Mouse (Mus musculus): ENCODE data around the gene Mrpl16. TPM values are rescaled to one million over a fixed set of nuclear protein-coding genes. Genes with fewer than 3 reads are reported as not detected.

The Mrpl16 gene
- polyA plus RNA-seq, 2 experiments, result 30.3 to 50.7 TPM

GRCm38 (mm10) chr19:11810856-11811255 lies 40.7 kb downstream of the Mrpl16 start:
- 64% methylated on average over 1 of the region's 1 CpGs for WGBS
- H3K4me3 ChIP-seq (replicated peaks; ENCODE audit: low read length), result no peak overlapping the region
- no peaks in the 10 kb centered on the region for H3K4me1 ChIP-seq (ENCODE audit: control insufficient read depth, insufficient read depth, low read length)
- H3K4me2 ChIP-seq (replicated peaks; ENCODE audit: low read depth, low read length, severe bottlenecking), result no peak overlapping the region
- ATAC-seq (ENCODE audit: low FRiP score, low read depth) (no peak), DNase-seq (ENCODE audit: low spot score) (no peak)
- no peak for TF ChIP-seq POLR2A (IDR thresholded peaks at IDR 0.05; ENCODE audit: borderline replicate concordance, extremely low read depth, insufficient read depth, insufficient read length)
- no peaks in the 10 kb centered on the region for H3K9me3 ChIP-seq (ENCODE audit: control insufficient read depth, low read length)
- no peak overlapping the region for H3K9ac ChIP-seq (ENCODE audit: low read depth, low read length, severe bottlenecking)
- no peaks in the 10 kb centered on the region for H3K36me3 ChIP-seq (ENCODE audit: control insufficient read depth, insufficient read depth, low read length)
- no peak overlapping the region for H3K27ac ChIP-seq (replicated peaks; ENCODE audit: low read depth, low read length)
- H3K27me3 ChIP-seq (ENCODE audit: control insufficient read depth, insufficient read depth, low read length), result 0 out of 2 replicates have a peak, but pooled peaks cover 5% of the 10 kb centered on the region

- Histone ChIP-seq H3K4me2 (replicated peaks; ENCODE audit: low read depth, low read length, severe bottlenecking) (no peak overlapping the region), H3K4me1 (ENCODE audit: control insufficient read depth, insufficient read depth, low read length) (no peaks in the 10 kb centered on the region), H3K9ac (ENCODE audit: low read depth, low read length, severe bottlenecking) (no peak overlapping the region), H3K27me3 (ENCODE audit: control insufficient read depth, insufficient read depth, low read length) (peaks cover 13% of the 10 kb centered on the region; the same call in 1 of the 2 replicates), H3K36me3 (ENCODE audit: control insufficient read depth, insufficient read depth, low read length) (no peaks in the 10 kb centered on the region), H3K4me3 (replicated peaks; ENCODE audit: low read length) (no peak overlapping the region), H3K9me3 (ENCODE audit: control insufficient read depth, low read length) (no peaks in the 10 kb centered on the region), H3K27ac (replicated peaks; ENCODE audit: low read depth, low read length) (no peak overlapping the region)
- 72% methylated on average over 5 of the region's 5 CpGs for WGBS
- no peak for TF ChIP-seq POLR2A (IDR thresholded peaks at IDR 0.05; ENCODE audit: borderline replicate concordance, extremely low read depth, insufficient read depth, insufficient read length)
- ATAC-seq (ENCODE audit: low FRiP score, low read depth) (no peak), DNase-seq (ENCODE audit: low spot score) (no peak)
Observed at GRCm38 (mm10) chr19:11811688-11812365, 41.6 kb downstream of the Mrpl16 start.

- Histone ChIP-seq H3K27ac (replicated peaks; ENCODE audit: low read depth, low read length) (no peak overlapping the region), H3K4me2 (replicated peaks; ENCODE audit: low read depth, low read length, severe bottlenecking) (no peak overlapping the region), H3K4me3 (replicated peaks; ENCODE audit: low read length) (no peak overlapping the region), H3K9me3 (ENCODE audit: control insufficient read depth, low read length) (no peaks in the 10 kb centered on the region), H3K4me1 (ENCODE audit: control insufficient read depth, insufficient read depth, low read length) (no peaks in the 10 kb centered on the region), H3K9ac (ENCODE audit: low read depth, low read length, severe bottlenecking) (no peak overlapping the region), H3K36me3 (ENCODE audit: control insufficient read depth, insufficient read depth, low read length) (no peaks in the 10 kb centered on the region), H3K27me3 (ENCODE audit: control insufficient read depth, insufficient read depth, low read length) (peaks cover 26% of the 10 kb centered on the region)
- ATAC-seq (ENCODE audit: low FRiP score, low read depth) (no peak), DNase-seq (ENCODE audit: low spot score) (no peak)
- no peak for TF ChIP-seq POLR2A (IDR thresholded peaks at IDR 0.05; ENCODE audit: borderline replicate concordance, extremely low read depth, insufficient read depth, insufficient read length)
- 80% methylated on average over 4 of the region's 4 CpGs for WGBS
Observed at GRCm38 (mm10) chr19:11813136-11813535, 42.9 kb downstream of the Mrpl16 start.

- Histone ChIP-seq H3K27me3 (ENCODE audit: control insufficient read depth, insufficient read depth, low read length) (peaks cover 31% of the 10 kb centered on the region), H3K9me3 (ENCODE audit: control insufficient read depth, low read length) (no peaks in the 10 kb centered on the region), H3K36me3 (ENCODE audit: control insufficient read depth, insufficient read depth, low read length) (no peaks in the 10 kb centered on the region), H3K4me1 (ENCODE audit: control insufficient read depth, insufficient read depth, low read length) (no peaks in the 10 kb centered on the region), H3K27ac (replicated peaks; ENCODE audit: low read depth, low read length) (no peak overlapping the region), H3K4me2 (replicated peaks; ENCODE audit: low read depth, low read length, severe bottlenecking) (no peak overlapping the region), H3K9ac (ENCODE audit: low read depth, low read length, severe bottlenecking) (no peak overlapping the region), H3K4me3 (replicated peaks; ENCODE audit: low read length) (no peak overlapping the region)
- DNase-seq (ENCODE audit: low spot score), result no peak
- WGBS, result 9% methylated on average over 8 of the region's 8 CpGs
- ATAC-seq (ENCODE audit: low FRiP score, low read depth), result no peak
- no peak for TF ChIP-seq POLR2A (IDR thresholded peaks at IDR 0.05; ENCODE audit: borderline replicate concordance, extremely low read depth, insufficient read depth, insufficient read length)
Observed at GRCm38 (mm10) chr19:11813649-11814048, 43.5 kb downstream of the Mrpl16 start.

GRCm38 (mm10) chr19:11814742-11815333 lies 44.6 kb downstream of the Mrpl16 start:
- Histone ChIP-seq H3K9ac (ENCODE audit: low read depth, low read length, severe bottlenecking) (no peak overlapping the region), H3K4me1 (ENCODE audit: control insufficient read depth, insufficient read depth, low read length) (no peaks in the 10 kb centered on the region; the same call in 1 of the 2 replicates), H3K27me3 (ENCODE audit: control insufficient read depth, insufficient read depth, low read length) (peaks cover 42% of the 10 kb centered on the region), H3K9me3 (ENCODE audit: control insufficient read depth, low read length) (no peaks in the 10 kb centered on the region), H3K36me3 (ENCODE audit: control insufficient read depth, insufficient read depth, low read length) (no peaks in the 10 kb centered on the region), H3K27ac (replicated peaks; ENCODE audit: low read depth, low read length) (no peak overlapping the region), H3K4me2 (replicated peaks; ENCODE audit: low read depth, low read length, severe bottlenecking) (no peak overlapping the region), H3K4me3 (replicated peaks; ENCODE audit: low read length) (no peak overlapping the region)
- DNase-seq (ENCODE audit: low spot score) (no peak), ATAC-seq (ENCODE audit: low FRiP score, low read depth) (no peak)
- TF ChIP-seq POLR2A (IDR thresholded peaks at IDR 0.05; ENCODE audit: borderline replicate concordance, extremely low read depth, insufficient read depth, insufficient read length), result no peak
- 75% methylated on average over 6 of the region's 6 CpGs for WGBS

Measured in limb, embryonic 14.5 days (tissue).